Mouse (Mus musculus): ENCODE measurements around the gene Chrna4.

DNA sequence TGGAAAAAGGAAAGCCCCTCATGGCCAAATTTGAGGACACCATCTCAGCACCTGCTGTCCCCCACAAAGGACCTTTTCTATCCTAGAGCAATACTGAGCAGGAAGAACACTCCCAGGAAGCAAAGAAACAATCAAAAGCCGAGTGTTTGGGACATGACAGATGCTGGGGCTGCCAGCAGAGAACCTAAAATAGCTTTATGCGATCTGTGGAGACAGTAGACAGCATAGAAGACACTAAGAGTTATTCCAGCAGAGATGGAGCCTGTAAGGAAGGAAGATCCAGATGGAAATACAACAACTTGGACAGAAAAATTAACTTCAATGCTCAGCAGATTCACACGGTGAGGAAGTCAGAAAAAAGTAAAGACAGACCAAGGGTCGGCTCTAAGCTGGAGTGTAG lies 22.5 kb upstream of the Chrna4 start:
- no peak for TF ChIP-seq TAL1 (IDR thresholded peaks at IDR 0.05; ENCODE audit: low read length)
- TF ChIP-seq GATA1 (IDR thresholded peaks at IDR 0.05; ENCODE audit: low read length): no peak
